Mouse (Mus musculus) kidney, postnatal 36 days (tissue): Measurements from ENCODE around the gene Anks3.
A peak's percentile ranks its signal among the peaks of the same experiment; 100 is the strongest.

Experiments
- DNase-seq, 2 experiments: peaks; one replicate each; pipeline ENCODE4 v3.0.0; 2021 to 2022; ENCODE audit warnings: mixed read lengths in 2 of 2

Gene Anks3

GRCm38 (mm10) chr16:4896249-4897027 lies 67.6 kb downstream of the Anks3 start:
- peak; percentile 74 to 92 for DNase-seq

GRCm38 (mm10) chr16:4894201-4894908 lies 69.7 kb downstream of the Anks3 start:
- DNase-seq, result peak in 1 of 2 experiments; percentile 30

- no peak for DNase-seq
Measured at GRCm38 (mm10) chr16:4892171-4892570, 71.8 kb downstream of the Anks3 start.
